Mouse (Mus musculus) liver, embryonic 16.5 days (tissue): ENCODE results near the gene Btbd16. TPM values are rescaled to one million over a fixed set of nuclear protein-coding genes. Genes with fewer than 3 reads are reported as not detected.

Experiments
- ATAC-seq: fragments of 200-750 bp; cut with Nextera tagmentation; 2 replicates; pipeline ENCODE4 v1.8.0; 2017; ENCODE audit warnings: low read depth, mild to moderate bottlenecking, moderate number of reproducible peaks, moderate library complexity
- H3K27ac ChIP-seq: fragments of 300-500 bp; sonication (generic); 2 replicates; pipeline ENCODE4 v1.5.1; 2014; ENCODE audit warnings: mild to moderate bottlenecking, low read length
- H3K27me3 ChIP-seq: fragments of 300-500 bp; sonication (generic); 2 replicates; pipeline ENCODE4 v1.6.1; 2014; ENCODE audit warnings: low read depth, low read length, mixed read lengths; ENCODE audit not compliant: control insufficient read depth, insufficient read depth
- H3K36me3 ChIP-seq: fragments of 300-500 bp; sonication (generic); 2 replicates; pipeline ENCODE4 v1.6.1; 2014; ENCODE audit warnings: mild to moderate bottlenecking; ENCODE audit not compliant: control insufficient read depth, insufficient read depth
- H3K4me1 ChIP-seq: fragments of 300-500 bp; sonication (generic); 2 replicates; pipeline ENCODE4 v1.6.1; 2014; ENCODE audit warnings: low read depth, low read length, mixed read lengths; ENCODE audit not compliant: control insufficient read depth
- H3K4me2 ChIP-seq: fragments of 300-500 bp; sonication (generic); 2 replicates; pipeline ENCODE4 v1.6.1; 2014; ENCODE audit warnings: low read depth, low read length, mixed read lengths
- H3K4me3 ChIP-seq: fragments of 300-500 bp; sonication (generic); 2 replicates; pipeline ENCODE4 v1.5.1; 2014; ENCODE audit warnings: low read depth, mild to moderate bottlenecking, low read length
- H3K9ac ChIP-seq: fragments of 300-500 bp; sonication (generic); 2 replicates; pipeline ENCODE4 v1.6.1; 2014; ENCODE audit warnings: low read depth, low read length
- H3K9me3 ChIP-seq: fragments of 300-500 bp; sonication (generic); replicated peaks from 2 replicates; pipeline ENCODE4 v1.6.1; 2016; ENCODE audit warnings: low read length; ENCODE audit not compliant: control insufficient read depth
- WGBS: fragments of 180-500 bp; shearing (Covaris S2); extraction: QIAGEN DNeasy Blood & Tissue Kit; methylation state at CpG from one replicate; pipeline ENCODE4 v1.1.7; 2014; ENCODE audit not compliant: insufficient replicate concordance; 5-methylcytosine and 5-hydroxymethylcytosine counted together
- polyA plus RNA-seq: library from polyadenylated mRNA; unstranded; fragments of >200 nt; fragmentation: Nextera tagmentation; extraction: Ambion mirVana; gene quantifications from 2 replicates; pipeline ENCODE4 v1.2.1, GENCODE M21; 2015

Gene Btbd16
- polyA plus RNA-seq, 1 experiment from 2014 or later = 0.08 TPM

GRCm38 (mm10) chr7:130743239-130744025, 30.4 kb upstream of the Btbd16 start:
- no peak for ATAC-seq
- Histone ChIP-seq H3K4me3 (no peak overlapping the region), H3K27ac (no peak overlapping the region), H3K9ac (no peak overlapping the region), H3K9me3 (no peaks in the 10 kb centered on the region), H3K4me2 (no peak overlapping the region), H3K27me3 (no peaks in the 10 kb centered on the region), H3K4me1 (no peaks in the 10 kb centered on the region), H3K36me3 (no peaks in the 10 kb centered on the region)
- 70% methylated on average over 9 of the region's 9 CpGs for WGBS

DNA sequence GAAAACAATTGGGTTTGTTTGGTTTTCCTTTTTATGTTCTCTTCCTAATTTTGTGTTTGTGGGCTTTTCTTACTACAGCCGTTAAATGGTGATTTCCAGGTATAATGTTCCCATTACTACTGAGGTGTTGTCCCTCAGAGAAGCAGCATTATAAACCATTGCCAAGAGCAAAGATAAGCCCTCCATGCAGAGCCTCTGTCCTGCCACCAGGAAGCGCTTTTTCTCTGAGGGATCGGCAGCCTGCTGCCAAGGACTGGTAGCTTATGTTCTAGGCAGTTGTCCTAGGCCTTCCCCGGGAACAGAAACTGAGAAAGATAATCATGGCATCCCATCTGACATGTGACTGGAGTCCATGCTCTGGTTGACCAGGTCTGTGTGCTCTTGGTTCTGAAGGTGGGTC, 24.7 kb upstream of the Btbd16 start:
- Histone ChIP-seq H3K27me3 (no peaks in the 10 kb centered on the region), H3K27ac (no peak overlapping the region), H3K36me3 (no peaks in the 10 kb centered on the region), H3K4me3 (no peak overlapping the region), H3K4me2 (no peak overlapping the region), H3K9me3 (no peaks in the 10 kb centered on the region), H3K4me1 (no peaks in the 10 kb centered on the region), H3K9ac (no peak overlapping the region)
- 76% methylated on average over 4 of the region's 4 CpGs for WGBS
- ATAC-seq = no peak

- no peaks in the 10 kb centered on the region for H3K36me3 ChIP-seq
- 63% methylated on average over 17 of the region's 17 CpGs for WGBS
- H3K4me3 ChIP-seq = no peak overlapping the region
- no peak overlapping the region for H3K9ac ChIP-seq
- no peaks in the 10 kb centered on the region for H3K4me1 ChIP-seq
- no peak for ATAC-seq
- no peak overlapping the region for H3K4me2 ChIP-seq
- no peaks in the 10 kb centered on the region for H3K27me3 ChIP-seq
- H3K9me3 ChIP-seq = no peaks in the 10 kb centered on the region
- H3K27ac ChIP-seq = no peak overlapping the region
These were observed 22.9 kb upstream of the Btbd16 start for GRCm38 (mm10) chr7:130750752-130751490.

DNA sequence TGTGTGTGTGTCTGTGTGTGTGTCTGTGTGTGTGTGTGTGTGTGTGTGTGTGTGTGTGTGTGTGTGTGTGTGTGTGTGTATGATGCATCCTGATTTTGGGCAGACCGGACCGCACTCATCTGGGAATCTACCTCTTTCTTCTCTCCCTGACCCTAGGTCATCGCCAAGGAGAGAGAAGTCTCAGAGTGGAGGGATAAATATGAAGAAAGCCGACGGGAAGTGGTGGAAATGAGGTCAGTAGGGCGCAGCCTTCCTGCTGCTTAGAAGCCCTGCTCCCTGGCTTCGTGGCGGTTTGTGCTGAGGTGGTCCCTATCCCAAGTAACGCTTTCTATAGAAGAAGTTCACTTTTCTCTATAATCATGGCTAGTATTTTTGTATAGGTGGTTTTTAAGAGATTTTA, 22.2 kb upstream of the Btbd16 start:
- H3K9me3 ChIP-seq = no peaks in the 10 kb centered on the region
- no peak overlapping the region for H3K4me2 ChIP-seq
- no peak for ATAC-seq
- no peak overlapping the region for H3K27ac ChIP-seq
- H3K36me3 ChIP-seq = no peaks in the 10 kb centered on the region
- H3K9ac ChIP-seq = no peak overlapping the region
- H3K4me3 ChIP-seq = no peak overlapping the region
- 61% methylated on average over 8 of the region's 9 CpGs for WGBS
- no peaks in the 10 kb centered on the region for H3K27me3 ChIP-seq
- H3K4me1 ChIP-seq = no peaks in the 10 kb centered on the region

GRCm38 (mm10) chr7:130754790-130755189, 19.1 kb upstream of the Btbd16 start:
- H3K27ac ChIP-seq = no peak overlapping the region
- H3K4me2 ChIP-seq = no peak overlapping the region
- H3K9ac ChIP-seq = no peak overlapping the region
- 70% methylated on average over 2 of the region's 2 CpGs for WGBS
- no peak overlapping the region for H3K4me3 ChIP-seq
- no peaks in the 10 kb centered on the region for H3K9me3 ChIP-seq
- H3K27me3 ChIP-seq = no peaks in the 10 kb centered on the region
- H3K4me1 ChIP-seq = no peaks in the 10 kb centered on the region
- H3K36me3 ChIP-seq = no peaks in the 10 kb centered on the region
- no peak for ATAC-seq

DNA sequence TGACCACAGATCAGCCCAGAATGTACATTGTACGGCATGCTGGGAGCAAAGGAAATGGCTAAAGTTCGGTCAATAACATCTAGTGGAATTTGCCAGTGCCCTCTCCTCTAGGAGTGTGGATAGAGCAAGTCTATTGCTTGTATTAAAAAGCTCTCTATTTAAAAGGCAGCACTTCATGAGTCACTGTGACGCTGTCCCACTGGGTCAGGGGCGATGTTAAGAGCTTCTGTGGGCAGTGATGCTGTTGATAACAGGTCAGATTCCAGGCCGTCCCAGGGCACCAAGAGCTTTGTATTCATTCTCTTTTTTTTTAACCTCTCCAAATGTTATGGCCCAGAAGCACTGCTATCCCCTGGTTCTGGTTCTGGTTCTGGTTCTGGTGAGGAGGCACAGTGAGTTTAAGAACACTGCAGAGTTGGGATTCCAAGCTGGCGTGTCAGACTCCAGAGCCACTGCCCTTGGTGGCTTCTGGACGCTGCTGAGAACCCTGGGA, 17.5 kb upstream of the Btbd16 start:
- Histone ChIP-seq H3K9me3 (no peaks in the 10 kb centered on the region), H3K9ac (no peak overlapping the region), H3K4me1 (no peaks in the 10 kb centered on the region), H3K27me3 (no peaks in the 10 kb centered on the region), H3K36me3 (no peaks in the 10 kb centered on the region), H3K27ac (no peak overlapping the region), H3K4me2 (no peak overlapping the region), H3K4me3 (no peak overlapping the region)
- no peak for ATAC-seq
- 41% methylated on average over 7 of the region's 7 CpGs for WGBS

GRCm38 (mm10) chr7:130757326-130757865, 16.5 kb upstream of the Btbd16 start:
- H3K4me2 ChIP-seq = no peak overlapping the region
- no peaks in the 10 kb centered on the region for H3K36me3 ChIP-seq
- no peak overlapping the region for H3K27ac ChIP-seq
- H3K4me3 ChIP-seq = no peak overlapping the region
- 49% methylated on average over 11 of the region's 11 CpGs for WGBS
- ATAC-seq = no peak
- H3K4me1 ChIP-seq = no peaks in the 10 kb centered on the region
- no peaks in the 10 kb centered on the region for H3K9me3 ChIP-seq
- H3K27me3 ChIP-seq = no peaks in the 10 kb centered on the region
- H3K9ac ChIP-seq = no peak overlapping the region

DNA sequence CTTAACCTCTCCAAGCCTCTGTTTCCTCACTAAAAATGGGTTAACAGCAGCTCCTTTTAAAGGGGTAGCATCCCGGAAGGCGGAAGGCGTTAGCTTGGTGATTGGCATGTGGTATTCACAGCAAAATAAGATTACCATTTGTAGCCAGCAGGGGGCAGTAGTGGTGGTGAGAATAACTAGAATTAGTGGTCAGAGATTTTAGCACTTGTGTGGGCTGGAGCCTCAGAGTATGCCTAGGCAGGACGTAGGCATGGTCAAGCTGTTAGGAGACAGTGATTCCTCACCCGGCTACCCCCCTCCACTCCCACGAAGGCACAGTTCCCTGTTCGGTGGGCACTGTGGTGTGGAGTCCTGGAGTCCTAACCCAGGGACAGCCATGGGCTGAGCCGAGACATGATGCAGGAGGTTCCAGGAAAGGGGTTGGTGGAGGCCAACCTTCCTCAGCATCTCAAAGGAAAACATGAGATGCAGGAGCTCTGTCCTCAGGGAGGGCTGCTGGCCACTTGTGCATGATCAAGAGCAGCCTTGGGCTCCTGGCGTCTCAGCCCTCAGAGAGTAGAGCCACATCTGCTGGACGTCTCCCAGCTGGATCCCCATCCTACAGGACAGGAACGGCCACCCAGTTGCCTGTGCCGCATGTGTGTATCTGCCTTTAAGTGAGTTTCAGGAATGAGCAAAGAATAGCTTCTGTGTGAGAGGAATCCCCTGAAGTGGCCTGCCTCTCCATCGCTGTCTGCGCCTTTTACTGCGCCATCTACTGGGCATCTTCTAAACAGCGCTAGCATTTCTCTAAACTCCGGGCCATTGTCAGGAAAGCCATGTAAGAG, 11.6 kb upstream of the Btbd16 start:
- no peaks in the 10 kb centered on the region for H3K36me3 ChIP-seq
- no peak overlapping the region for H3K4me3 ChIP-seq
- H3K4me2 ChIP-seq = no peak overlapping the region
- H3K4me1 ChIP-seq = no peaks in the 10 kb centered on the region
- no peak overlapping the region for H3K27ac ChIP-seq
- WGBS = 41% methylated on average over 17 of the region's 17 CpGs
- no peak overlapping the region for H3K9ac ChIP-seq
- no peaks in the 10 kb centered on the region for H3K27me3 ChIP-seq
- H3K9me3 ChIP-seq = no peaks in the 10 kb centered on the region
- no peak for ATAC-seq
